Mouse (Mus musculus) liver, embryonic 14.5 days (tissue): ENCODE results near the gene Fbxw11.

Experiments
- CTCF ChIP-seq: IDR thresholded peaks from 2 replicates; pipeline ENCODE4 v1.5.1; 2016; ENCODE audit warnings: antibody characterized with exemption, low read depth, control low read depth
- EP300 ChIP-seq: IDR thresholded peaks from 2 replicates; pipeline ENCODE4 v1.6.1; 2016; ENCODE audit warnings: antibody characterized with exemption, low read depth

- TF ChIP-seq CTCF (no peak), EP300 (no peak)
Observed at GRCm38 (mm10) chr11:32634143-32634542, 8.4 kb upstream of the Fbxw11 start.
